In the genomic region with DNA sequence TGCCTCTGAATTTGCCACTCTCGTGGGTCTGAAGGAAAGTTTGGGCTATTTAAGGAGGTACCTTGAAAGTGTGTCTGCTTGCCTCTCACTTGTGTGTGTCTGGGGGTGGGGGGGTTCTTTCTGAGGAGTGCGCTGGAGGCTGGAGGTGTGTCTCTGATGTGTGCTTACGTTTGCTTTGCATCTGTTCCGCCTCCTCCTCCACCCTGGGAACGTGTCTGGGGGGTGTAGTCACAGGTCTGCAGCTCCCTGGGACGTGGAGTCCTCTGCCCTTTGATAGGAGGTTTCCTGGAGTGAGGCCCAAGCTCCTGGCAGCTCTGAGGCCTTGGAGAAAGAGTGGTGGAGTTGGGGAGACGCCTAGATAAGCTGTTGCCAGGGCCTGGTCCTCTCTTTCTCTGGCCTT, we compare ENCODE assay signal across 8 mouse cellular contexts. TPM values are rescaled to one million over a fixed set of nuclear protein-coding genes. Genes with fewer than 3 reads are reported as not detected.
DNase-seq lines count a peak whose midpoint lies in the region; ATAC-seq and TF ChIP-seq lines count a peak whose summit lies in the region.

No protein-coding gene starts in this region.

- no peak for TF ChIP-seq CTCF in lung, embryonic 14.5 days (IDR thresholded peaks at IDR 0.05; ENCODE audit: low read depth)

- peak; percentile 10 for DNase-seq in embryo, embryonic 9.5 days (ENCODE audit: extremely low spot score)
- DNase-seq in embryo, embryonic 11 days = no peak
- DNase-seq in cerebellum, postnatal 36 days = peak; percentile 26 to 36
- no peak for DNase-seq in heart, embryonic 10.5 days (ENCODE audit: low spot score)
- DNase-seq in kidney, adult 8-10 months = peak; percentile 86 to 88
- peak; percentile 72 for DNase-seq in lung, embryonic 14.5 days
- peak; percentile 90 for DNase-seq in skeletal muscle tissue, adult 2 months (ENCODE audit: low read depth, low spot score)
- no peak for DNase-seq in right cerebral cortex, postnatal 25 days

- no peaks in the 10 kb centered on the region for H3K9me3 ChIP-seq in heart, embryonic 10.5 days
- H3K9me3 ChIP-seq in lung, embryonic 14.5 days (ENCODE audit: low read depth, low read length) = no peaks in the 10 kb centered on the region

- H3K36me3 ChIP-seq in heart, embryonic 10.5 days = peaks cover 9% of the 10 kb centered on the region; the same call in 1 of the 2 replicates
- H3K36me3 ChIP-seq in lung, embryonic 14.5 days (ENCODE audit: insufficient read depth) = peaks cover 16% of the 10 kb centered on the region

- ATAC-seq in lung, embryonic 14.5 days (ENCODE audit: insufficient read depth) = no peak

- peak overlapping the region; percentile 96 for H3K27ac ChIP-seq in heart, embryonic 10.5 days
- H3K27ac ChIP-seq in lung, embryonic 14.5 days (ENCODE audit: low read depth) = peak overlapping the region; percentile 98

- H3K4me1 ChIP-seq in heart, embryonic 10.5 days = peaks cover 92% of the 10 kb centered on the region
- peaks cover 68% of the 10 kb centered on the region for H3K4me1 ChIP-seq in lung, embryonic 14.5 days (ENCODE audit: insufficient read depth)

- peak overlapping the region; percentile 97 for H3K4me3 ChIP-seq in heart, embryonic 10.5 days
- H3K4me3 ChIP-seq in lung, embryonic 14.5 days (ENCODE audit: low read depth, low read length) = peak overlapping the region; percentile 98

- H3K4me2 ChIP-seq in lung, embryonic 14.5 days = peak overlapping the region; percentile 88

- H3K27me3 ChIP-seq in heart, embryonic 10.5 days (ENCODE audit: insufficient read depth, poor library complexity, severe bottlenecking) = no peaks in the 10 kb centered on the region
- H3K27me3 ChIP-seq in lung, embryonic 14.5 days (ENCODE audit: insufficient read depth, low read length) = no peaks in the 10 kb centered on the region

- 5% methylated on average over 7 of the region's 7 CpGs for WGBS in heart, embryonic 10.5 days
- 3% methylated on average over 7 of the region's 7 CpGs for WGBS in lung, embryonic 14.5 days

- peak overlapping the region; percentile 52 for H3K9ac ChIP-seq in lung, embryonic 14.5 days

RNA-seq across cellular contexts. Expression of a gene that starts 4.8 kb away (rescaled TPM):
- 7.6 and 9.6 TPM in 2 replicates for polyA plus RNA-seq in heart, embryonic 10.5 days (2016; fragmentation: Nextera tagmentation; extraction: Ambion mirVana)
- polyA plus RNA-seq in lung, embryonic 14.5 days (2014; fragmentation: Nextera tagmentation; extraction: Ambion mirVana) = 16.3 and 17.3 TPM in 2 replicates

RNA-seq across cellular contexts. Expression of a gene that starts 32.7 kb away (rescaled TPM):
- 0.26 TPM in 1 of 2 replicates, not detected in the other for polyA plus RNA-seq in heart, embryonic 10.5 days (2016; fragmentation: Nextera tagmentation; extraction: Ambion mirVana)
- polyA plus RNA-seq in lung, embryonic 14.5 days (2014; fragmentation: Nextera tagmentation; extraction: Ambion mirVana) = 0.39 and 0.53 TPM in 2 replicates

RNA-seq across cellular contexts. Expression of a gene that starts 46.5 kb away (rescaled TPM):
- not detected in 2 replicates for polyA plus RNA-seq in heart, embryonic 10.5 days (2016; fragmentation: Nextera tagmentation; extraction: Ambion mirVana)
- polyA plus RNA-seq in lung, embryonic 14.5 days (2014; fragmentation: Nextera tagmentation; extraction: Ambion mirVana) = not detected in 2 replicates

Comparison
In these comparisons a context has a peak if more than half of its experiments do, and no peak if none do; other contexts are left out.
1. DNase-seq: peak in embryo, embryonic 9.5 days (single experiment), cerebellum, postnatal 36 days (2 of 2), kidney, adult 8-10 months (2 of 2), lung, embryonic 14.5 days (single experiment) and skeletal muscle tissue, adult 2 months (single experiment); none in embryo, embryonic 11 days (single experiment), heart, embryonic 10.5 days (single experiment) and right cerebral cortex, postnatal 25 days (single experiment).